Mouse (Mus musculus): ENCODE data around the gene Eftud2. TPM values are rescaled to one million over a fixed set of nuclear protein-coding genes. Genes with fewer than 3 reads are reported as not detected.

The Eftud2 gene
- 77.1 and 94.1 TPM in 2 replicates for polyA plus RNA-seq (2012; rRNA removed)

DNA sequence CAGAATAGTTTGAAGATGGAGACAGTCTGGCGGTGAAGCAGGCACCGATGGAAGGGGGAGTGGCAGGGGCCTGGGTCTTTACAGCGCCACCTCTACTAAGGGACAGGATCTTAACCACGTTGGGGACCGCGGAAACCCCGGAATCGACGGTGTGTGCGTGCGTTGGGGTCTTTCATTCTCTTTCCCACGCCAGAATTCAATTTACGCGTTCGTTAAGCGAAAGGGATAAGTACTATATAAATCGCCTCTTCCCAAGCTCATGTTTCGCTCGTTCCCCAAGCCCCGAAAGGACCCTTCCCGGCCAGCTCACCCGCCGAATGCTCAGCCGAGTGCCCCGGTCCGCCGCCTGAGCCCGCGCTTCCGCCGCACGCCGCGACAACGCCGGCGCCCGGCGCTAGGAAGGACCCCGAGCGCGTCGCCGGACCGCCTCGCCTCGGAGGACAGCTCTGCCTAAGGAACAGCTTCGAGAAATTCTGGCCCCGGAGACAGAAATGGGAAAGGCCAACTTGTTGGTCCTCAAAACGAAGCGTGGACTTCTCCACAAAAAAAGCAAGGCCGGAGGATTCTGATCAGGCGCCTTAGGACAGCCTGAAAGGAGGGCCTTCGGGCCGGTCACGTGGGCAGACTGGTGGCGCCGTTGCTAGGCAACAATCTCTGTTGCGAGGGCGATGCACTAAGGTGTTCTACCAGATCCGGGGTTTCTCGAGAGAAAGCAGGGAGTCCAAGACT is at the start of gene Eftud2, which contains the start of gene Ccdc103:
Gene Eftud2, minus strand, starts transcription at position 401 of the 729 bp plus-strand sequence.
Gene Ccdc103, plus strand, starts transcription at position 620 of the 729 bp plus-strand sequence.

DNA sequence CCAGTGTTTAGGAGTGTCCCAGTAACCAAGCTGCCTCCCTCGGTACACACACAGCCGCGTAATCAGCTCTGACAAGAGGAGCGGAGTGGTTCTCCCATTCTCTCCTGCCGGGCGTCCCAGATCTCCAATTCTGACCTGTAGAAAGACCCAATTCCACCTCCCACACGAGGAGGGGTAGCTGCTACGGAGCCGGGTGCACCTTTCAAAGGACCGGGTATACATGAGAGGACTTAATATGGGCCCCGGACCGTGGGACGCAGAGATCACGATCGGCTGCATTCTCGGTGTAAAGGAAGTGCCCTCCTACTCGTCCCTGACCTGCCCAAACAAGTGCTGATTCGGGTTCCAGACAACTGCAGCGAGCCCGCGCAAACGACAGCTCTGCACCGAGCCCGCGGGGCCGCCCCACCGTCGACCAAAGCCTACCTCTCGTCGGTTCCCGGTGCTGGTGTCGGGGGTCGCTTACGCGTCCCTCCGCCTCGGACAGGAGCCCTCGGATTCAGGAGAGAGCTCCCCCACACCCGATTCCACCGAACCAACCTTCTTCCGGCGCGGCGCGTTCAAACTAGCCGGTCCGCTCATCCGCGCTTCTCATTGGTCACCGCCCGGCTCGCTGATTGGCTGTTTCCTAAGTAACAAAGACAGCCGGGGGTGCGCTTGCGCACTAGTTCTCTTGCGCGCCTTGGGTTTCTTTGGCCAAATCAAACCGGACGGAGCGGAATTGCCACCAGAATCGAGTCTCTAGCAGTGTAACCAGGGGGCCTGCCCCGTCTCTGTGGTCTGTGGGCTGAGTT is 44.0 kb upstream of the Eftud2 start, which contains the start of gene Kif18b:
Gene Kif18b, minus strand, starts transcription at position 568 of the 794 bp plus-strand sequence.

GRCm38 (mm10) chr11:102900763-102901162 is 20.0 kb upstream of the Eftud2 start, which contains the start of gene Gfap:
TSS of gene Gfap (minus strand) at chr11:102900912.

GRCm38 (mm10) chr11:102884616-102885219 is 3.9 kb upstream of the Eftud2 start, which contains the start of gene Fam187a:
TSS of gene Fam187a (plus strand) at chr11:102885169.

DNA sequence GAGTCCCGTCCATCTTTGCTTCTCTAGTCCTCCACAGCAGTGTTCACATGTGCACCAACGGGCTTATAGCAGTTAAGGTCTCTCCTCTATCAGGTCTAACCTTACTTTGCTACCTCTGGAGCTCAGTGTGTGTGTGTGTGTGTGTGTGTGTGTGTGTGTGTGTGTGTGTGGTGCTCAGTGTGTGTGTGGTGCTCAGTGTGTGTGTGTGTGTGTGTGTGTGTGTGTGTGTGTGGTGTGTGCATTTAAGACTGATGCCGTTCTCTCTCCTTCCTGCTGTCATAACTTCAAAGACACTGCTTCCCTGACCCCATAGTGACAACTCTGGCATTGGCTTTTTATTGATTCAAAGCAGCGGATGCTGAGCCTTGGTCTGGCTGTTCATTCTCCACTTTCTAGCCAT is 45.2 kb downstream of the Eftud2 start, which contains the start of gene Higd1b:
Gene Higd1b, plus strand, starts transcription at position 301 of the 400 bp plus-strand sequence.

GRCm38 (mm10) chr11:102819021-102819782 is 61.6 kb downstream of the Eftud2 start, which contains the start of gene Gjc1:
TSS of gene Gjc1 (minus strand) at chr11:102819700.

Other genes starting within 250 kb of the Eftud2 start
- gene Meioc, start 217.3 kb downstream of the Eftud2 start, polyA plus RNA-seq (2012; rRNA removed): not detected in 2 replicates
- gene Ccdc43, start 183.2 kb downstream of the Eftud2 start, polyA plus RNA-seq (2012; rRNA removed): 3.5 and 4.8 TPM in 2 replicates
- gene Adam11, start 119.5 kb downstream of the Eftud2 start, polyA plus RNA-seq (2012; rRNA removed): 9.1 and 11.5 TPM in 2 replicates
- gene Gjc1, start 61.3 kb downstream of the Eftud2 start, polyA plus RNA-seq (2012; rRNA removed): 3.6 and 3.7 TPM in 2 replicates
- gene Higd1b, start 45.1 kb downstream of the Eftud2 start, polyA plus RNA-seq (2012; rRNA removed): 0.62 and 1.9 TPM in 2 replicates
- 0.13 and 0.31 TPM in 2 replicates for gene Ccdc103, start 219 bp upstream of the Eftud2 start, polyA plus RNA-seq (2012; rRNA removed)
- gene Fam187a, start 4.2 kb upstream of the Eftud2 start, polyA plus RNA-seq (2012; rRNA removed): not detected in 2 replicates
- 3.4 and 3.5 TPM in 2 replicates for gene Gfap, start 19.9 kb upstream of the Eftud2 start, polyA plus RNA-seq (2012; rRNA removed)
- gene Kif18b, start 44.1 kb upstream of the Eftud2 start, polyA plus RNA-seq (2012; rRNA removed): 5.7 and 6.6 TPM in 2 replicates
- 3.9 and 4.3 TPM in 2 replicates for gene C1ql1, start 65.7 kb upstream of the Eftud2 start, polyA plus RNA-seq (2012; rRNA removed)
- gene Nmt1, start 147.2 kb upstream of the Eftud2 start, polyA plus RNA-seq (2012; rRNA removed): 31.0 and 31.9 TPM in 2 replicates
- 53.7 and 68.5 TPM in 2 replicates for gene Dcakd, start 147.3 kb upstream of the Eftud2 start, polyA plus RNA-seq (2012; rRNA removed)
- gene Plcd3, start 220.7 kb upstream of the Eftud2 start, polyA plus RNA-seq (2012; rRNA removed): 9.0 and 24.8 TPM in 2 replicates
- gene Acbd4, start 220.7 kb upstream of the Eftud2 start, polyA plus RNA-seq (2012; rRNA removed): 22.8 and 28.9 TPM in 2 replicates
- gene Hexim1, start 235.2 kb upstream of the Eftud2 start, polyA plus RNA-seq (2012; rRNA removed): 16.2 and 16.4 TPM in 2 replicates